Mouse (Mus musculus) adrenal gland, postnatal 14 days (tissue): ENCODE data around the gene Zcchc18. TPM values are rescaled to one million over a fixed set of nuclear protein-coding genes. Genes with fewer than 3 reads are reported as not detected.
A peak's percentile ranks its signal among the peaks of the same experiment; 100 is the strongest.
"Not testable (repeated sequence)": the region's sequence is repeated elsewhere in the genome, so short reads cannot be mapped to it uniquely, and the experiment has no call there.

Source experiments
- DNase-seq: peaks from one replicate; pipeline ENCODE4 v3.0.0; 2021; ENCODE audit warnings: mixed read lengths
- long read RNA-seq, 2 experiments: library from polyadenylated mRNA; stranded (forward); transcript quantifications; one replicate each; pipeline ENCODE4 v2.0.0; 2021
- total RNA-seq: library from RNA; stranded (reverse); gene quantifications from 2 replicates; pipeline ENCODE4 v1.2.3, GENCODE M21; 2021

The Zcchc18 gene
- 10.5 and 13.3 TPM in 2 replicates for total RNA-seq
- long read RNA-seq, experiment 1, full-length matches to known transcripts, result 30 of 44 reads
- long read RNA-seq, experiment 1, partial matches to known transcripts, result 1 of 44 reads
- long read RNA-seq, experiment 1, other reads (novel, unspliced or antisense), result 13 of 44 reads
- long read RNA-seq, experiment 2, partial matches to known transcripts, result 0 of 19 reads
- long read RNA-seq, experiment 2, other reads (novel, unspliced or antisense), result 12 of 19 reads

DNA sequence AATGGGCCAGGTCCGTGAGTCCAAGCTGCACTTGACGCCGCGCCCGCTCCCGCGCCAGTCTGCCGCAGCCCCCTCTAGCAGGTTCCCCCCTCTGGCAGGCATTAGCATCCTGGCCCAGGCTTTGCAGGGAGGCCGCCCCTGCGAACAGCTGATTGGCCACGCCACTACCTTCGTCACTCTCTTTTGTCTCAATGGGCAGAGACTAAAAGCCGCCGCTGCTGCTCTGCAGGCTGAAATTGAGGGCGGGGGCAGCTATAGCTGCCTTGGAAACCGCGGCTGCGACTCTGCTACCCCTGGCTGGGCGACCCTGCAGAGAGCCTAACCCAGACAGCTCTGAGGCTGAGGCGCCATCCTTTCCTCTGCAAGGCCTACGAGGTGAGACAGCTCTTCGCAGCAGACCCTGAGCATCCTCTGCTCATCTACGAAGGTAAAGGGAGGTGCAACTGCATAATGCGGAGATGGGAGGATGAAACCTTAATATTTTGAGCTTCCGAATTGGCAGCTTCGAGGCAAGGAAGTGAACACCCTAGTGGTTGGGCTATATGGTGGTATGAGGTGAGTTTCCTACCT lies at the start of gene Zcchc18:
TSS of gene Zcchc18 (plus strand) at position 178 of the 570 bp plus-strand sequence.
- peak; percentile 70 for DNase-seq

DNA sequence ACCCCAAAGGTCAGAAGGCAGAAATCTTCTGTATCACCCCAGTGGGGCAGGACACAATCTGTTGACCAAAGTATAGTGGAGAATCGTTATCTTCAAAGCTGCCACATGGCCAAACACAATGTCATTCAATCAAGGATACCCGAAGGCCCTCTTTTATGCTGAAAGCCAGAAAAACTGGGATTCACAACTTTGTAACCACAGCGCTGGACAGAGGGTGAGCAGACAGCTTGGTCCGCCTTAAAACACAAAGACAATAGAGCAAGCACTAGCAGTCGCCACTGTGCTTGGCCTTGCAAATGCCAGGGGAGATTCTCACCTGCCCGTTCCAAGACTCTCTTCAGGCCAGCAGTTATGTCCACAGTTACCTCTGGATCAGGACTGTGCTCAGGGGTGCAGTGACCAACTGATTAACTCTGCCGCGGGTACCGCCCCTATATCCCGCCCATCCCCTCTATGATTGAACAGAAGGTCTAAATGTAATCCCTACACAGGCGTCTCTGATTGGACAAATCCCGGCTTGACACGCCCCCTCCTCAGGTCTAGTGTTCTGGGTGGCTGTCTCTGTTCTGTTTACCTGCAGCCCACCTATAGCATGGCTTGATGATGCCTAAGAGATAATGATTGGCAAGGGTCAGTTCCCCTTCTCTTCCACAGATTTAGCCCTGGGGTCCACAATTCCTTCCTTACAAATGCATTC lies 35.2 kb upstream of the Zcchc18 start:
- DNase-seq, result peak; percentile 84

DNA sequence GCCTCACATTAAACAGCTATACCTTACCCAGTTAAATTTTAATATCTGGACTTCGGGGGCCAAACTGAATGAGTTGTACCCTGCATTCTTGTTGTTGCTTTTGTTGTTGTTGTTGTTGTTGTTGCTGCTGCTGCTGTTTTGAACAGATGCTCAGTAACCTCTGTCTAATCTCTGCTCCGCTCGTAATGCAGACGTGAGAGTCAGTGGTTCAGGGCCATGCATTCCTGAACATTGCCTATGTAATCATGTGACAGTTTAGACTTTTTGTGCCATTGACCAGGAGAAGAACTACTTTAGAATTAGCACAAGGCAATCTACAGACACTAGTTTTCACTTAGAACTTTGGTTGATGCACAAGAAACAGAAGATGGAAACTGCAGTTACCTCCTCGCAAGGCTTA lies 34.7 kb upstream of the Zcchc18 start:
- DNase-seq, result not testable (repeated sequence)

DNA sequence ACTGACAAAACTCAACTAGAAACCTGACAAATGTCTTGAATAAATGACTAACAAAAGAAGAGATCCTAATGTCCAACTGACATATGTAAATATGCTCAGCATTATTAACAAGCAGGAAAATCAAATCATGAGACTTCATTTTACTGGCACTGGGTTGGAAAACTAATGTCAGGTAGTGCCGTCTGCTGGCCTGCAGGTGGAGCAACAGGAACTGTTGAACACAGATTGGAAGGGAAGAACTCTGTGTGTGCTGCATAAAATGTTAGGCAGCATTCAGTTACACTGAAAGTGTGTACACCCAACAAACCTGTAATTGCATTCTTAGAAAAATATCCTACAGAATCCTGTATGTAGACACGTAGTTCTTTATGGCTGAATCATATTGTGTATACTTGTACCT lies 33.3 kb upstream of the Zcchc18 start:
- peak; percentile 38 for DNase-seq

DNA sequence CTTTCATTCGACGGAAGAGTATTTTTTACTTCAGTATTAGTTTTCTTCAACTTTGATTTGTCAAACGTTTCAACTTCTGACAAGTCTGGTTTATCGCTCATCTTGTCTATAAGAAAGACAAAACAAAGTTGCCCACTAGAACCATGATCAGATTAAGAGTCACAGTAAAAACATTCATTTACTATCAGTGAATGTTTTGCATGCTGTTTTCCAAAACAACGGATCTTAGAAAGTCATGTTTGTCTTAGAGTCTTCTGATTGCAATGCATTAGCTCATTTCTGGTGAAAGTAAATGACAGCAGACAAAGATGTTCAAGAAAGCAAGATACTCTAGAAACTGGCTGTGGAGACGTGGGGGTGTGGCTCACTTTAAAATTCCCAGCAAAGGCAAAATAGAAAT lies 17.6 kb upstream of the Zcchc18 start, which contains the start of gene Tmsb15b2:
TSS of gene Tmsb15b2 (minus strand) at position 101 of the 400 bp plus-strand sequence.
- DNase-seq, result not testable (repeated sequence)

DNA sequence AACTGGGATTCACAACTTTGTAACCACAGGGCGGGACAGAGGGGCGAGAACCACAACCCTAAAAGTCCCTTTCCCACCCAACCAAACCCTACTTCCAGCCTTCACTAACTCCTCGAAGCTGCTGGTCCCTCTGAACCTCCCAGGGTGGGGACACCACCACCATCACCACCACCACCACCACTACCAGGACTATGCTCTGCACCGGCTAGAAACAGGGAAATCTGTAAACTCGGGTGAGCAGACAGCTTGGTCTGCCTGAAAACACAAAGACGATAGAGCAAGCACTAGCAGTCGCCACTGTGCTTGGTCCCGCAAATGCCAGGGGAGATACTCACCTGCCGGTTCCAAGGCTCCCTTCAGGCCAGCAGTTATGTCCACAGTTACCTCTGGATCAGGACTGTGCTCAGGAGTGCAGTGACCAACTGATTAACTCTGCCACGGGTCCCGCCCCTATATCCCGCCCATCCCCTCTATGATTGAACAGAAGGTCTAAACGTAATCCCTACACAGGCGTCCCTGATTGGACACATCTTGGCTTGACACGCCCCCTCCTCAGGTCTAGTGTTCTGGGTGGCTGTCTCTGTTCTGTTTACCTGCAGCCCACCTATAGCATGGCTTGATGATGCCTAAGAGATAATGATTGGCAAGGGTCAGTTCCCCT lies 16.4 kb upstream of the Zcchc18 start, which contains the start of the genes Tmsb15l and Tmsb15b1:
TSS of gene Tmsb15l (minus strand) at position 446 of the 661 bp plus-strand sequence.
TSS of gene Tmsb15b1 (minus strand) at position 451 of the 661 bp plus-strand sequence.
- DNase-seq, result peak; percentile 55

DNA sequence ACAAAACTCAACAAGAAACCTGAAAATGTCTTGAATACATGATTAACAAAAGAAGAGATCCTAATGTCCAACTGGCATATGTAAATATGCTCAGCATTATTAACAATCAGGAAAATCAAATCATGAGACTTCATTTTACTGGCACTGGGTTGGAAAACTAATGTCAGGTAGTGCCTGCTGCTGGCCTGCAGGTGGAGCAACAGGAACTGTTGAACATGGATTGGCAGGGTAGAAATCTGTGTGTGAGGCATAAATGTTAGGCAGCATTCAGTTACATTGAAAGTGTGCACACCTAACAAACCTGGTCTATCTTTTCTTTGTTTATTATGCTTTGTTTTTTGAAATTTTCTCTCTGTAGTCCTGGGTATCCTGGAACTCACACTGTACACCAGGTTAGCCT lies 14.3 kb upstream of the Zcchc18 start:
- peak; percentile 18 for DNase-seq

DNA sequence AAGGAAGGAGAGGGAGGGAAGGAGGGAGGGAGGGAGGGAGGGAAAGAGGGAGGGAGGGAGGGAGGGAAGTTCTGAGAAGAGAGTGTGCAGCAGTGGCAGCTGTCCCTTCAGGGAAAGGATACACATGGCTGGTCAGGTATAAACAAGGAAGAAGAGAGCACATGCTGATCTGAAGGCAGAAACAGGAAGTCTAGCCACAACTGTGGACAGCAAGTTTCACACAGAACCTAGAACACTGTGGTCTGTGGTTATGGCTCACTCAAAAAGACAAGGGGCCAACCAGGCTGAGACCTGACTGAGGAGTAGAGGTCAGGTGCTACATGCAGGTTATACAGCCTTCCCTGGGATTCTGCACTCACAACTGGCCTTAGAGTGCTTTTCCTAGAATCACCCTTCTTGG lies 6.9 kb upstream of the Zcchc18 start:
- DNase-seq, result no peak

DNA sequence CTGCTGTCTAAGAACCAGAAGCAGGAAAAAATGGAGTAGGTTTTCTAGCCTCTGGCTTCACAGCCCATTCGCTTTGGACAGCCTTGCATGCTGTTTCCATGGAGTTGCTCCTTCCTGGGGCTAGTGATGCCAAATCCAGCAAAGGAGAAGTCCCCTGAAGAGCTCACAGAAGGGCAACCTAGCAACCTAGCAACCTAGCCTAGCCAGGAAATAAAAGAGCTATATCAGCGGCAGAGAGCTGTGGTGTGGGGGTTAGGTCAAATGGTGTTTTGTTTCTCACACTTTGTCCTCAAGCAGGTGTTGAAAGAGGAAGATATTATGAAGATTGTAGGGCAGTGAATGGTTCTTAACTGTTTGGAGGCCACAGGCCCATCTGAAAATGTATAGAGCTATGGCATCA lies 1.7 kb upstream of the Zcchc18 start:
- DNase-seq, result no peak

DNA sequence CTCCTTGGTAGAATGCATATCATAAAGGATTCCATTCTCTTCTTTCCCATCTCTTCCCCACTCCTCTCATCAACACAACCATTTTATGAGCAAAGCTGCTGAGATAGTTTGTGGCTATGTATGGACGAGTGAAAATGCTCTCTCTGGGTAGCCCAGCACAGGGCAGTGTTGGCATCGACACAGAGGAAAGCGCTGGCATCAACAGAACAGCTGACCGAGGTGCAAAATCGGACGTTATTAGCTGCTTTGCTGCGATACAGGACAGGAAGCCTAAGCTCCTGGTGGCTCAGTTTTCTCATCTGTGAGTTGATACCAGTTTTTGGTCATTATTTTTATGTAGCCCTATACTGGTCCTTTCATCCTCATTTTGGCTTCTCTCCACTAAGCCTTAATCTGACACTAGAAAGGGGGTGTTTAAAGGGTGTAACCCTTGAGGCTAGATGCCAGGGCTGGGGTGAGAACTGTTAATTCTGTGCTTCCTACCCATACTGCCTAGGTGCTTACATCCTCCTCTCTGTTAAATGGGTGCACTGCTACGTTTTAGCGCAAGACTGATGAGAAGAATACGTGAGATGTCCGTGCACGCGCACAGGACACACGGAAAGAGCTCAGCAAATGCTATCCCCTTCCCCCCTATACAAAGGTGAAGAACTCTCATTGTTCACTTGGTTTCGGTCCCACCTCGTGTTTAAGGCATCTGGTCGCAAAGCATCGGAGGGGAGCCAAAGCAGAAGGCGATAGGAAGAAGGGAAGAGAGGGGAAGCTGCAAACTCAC lies 577 bp upstream of the Zcchc18 start:
- DNase-seq, result no peak

DNA sequence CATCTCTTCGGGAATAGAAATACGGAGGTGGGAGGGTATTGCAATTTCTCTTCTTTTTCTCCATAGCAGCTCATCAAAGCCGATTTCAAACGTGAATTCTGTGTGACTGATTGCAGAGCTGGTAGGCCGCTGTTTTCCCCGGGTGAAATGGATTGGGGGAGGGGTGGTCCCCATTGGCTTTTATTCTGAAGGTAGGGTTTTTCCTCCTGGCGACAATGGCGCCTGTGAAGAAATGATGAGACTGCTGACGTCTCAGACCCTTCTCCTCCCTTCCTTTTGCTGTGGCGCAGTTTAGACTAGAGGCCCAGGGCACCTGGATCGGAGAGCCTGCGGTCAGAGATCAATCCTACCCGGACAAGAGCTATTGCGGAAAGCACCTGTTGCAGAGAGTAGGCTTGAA lies 686 bp downstream of the Zcchc18 start:
- DNase-seq, result no peak

DNA sequence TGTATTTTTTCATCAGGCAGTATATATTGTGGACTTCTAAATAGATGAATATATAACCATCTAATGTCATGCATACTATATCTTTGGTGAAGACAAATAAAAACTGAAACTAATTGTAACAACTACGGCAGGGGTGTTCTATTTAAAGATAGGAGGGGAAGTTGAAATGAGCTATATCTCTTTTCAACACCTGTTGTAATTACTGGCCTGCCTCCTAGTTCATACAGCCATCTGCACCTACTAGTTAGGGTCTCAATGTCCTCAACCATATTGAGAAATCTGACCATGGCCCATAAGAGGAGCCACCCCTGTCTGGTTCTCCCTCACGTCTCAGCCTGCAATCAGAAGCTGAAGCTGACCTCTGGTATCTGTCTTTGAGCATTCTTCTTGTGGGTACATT lies 3.3 kb downstream of the Zcchc18 start:
- no peak for DNase-seq

DNA sequence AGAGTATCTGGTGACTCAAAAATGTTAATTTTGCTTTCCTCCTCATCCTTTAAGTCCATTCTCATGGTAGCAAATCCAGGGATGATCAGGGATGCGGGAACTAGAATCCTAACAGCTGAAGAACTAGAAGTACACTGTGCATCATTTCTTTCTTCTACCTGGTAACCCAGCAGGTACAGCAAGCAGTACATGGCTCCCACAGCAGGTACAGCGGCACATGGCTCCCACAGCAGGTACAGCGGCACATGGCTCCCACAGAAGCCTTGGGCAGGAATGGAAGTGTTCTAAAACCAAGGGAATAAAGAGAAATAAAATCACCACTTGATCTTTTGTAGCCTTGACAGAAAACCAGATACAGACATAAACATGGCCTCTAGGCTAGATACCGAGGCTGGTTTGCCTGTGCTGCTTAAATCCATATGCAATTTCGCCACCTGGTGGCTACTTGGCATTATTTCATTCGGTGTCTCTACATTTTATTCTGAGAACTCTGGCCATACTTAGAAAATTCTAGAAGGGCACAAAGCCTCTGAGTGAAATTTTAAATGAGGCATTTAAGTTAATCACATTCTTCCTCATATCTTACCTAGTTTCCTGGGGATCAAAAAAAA lies 22.2 kb downstream of the Zcchc18 start:
- DNase-seq, result peak; percentile 66

DNA sequence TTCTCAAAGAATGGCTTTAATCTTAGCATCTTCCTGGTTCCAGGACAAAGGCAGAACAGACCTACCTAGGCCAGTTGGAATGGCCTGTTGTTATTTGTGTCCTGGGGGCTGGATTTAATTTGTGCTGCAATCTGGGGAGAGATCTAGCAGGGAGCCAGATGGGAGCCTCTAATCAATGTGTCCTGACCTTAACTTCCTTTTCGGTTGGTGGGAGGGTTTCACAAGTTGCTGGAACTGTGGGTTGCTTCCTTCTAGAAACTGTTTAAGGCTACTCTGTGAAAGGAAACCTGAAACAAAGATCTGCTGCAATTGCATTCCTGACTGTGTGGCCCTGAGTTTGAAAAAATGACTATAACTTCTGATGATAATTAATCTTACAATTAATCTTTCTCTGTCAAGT lies 24.7 kb downstream of the Zcchc18 start:
- no peak for DNase-seq

DNA sequence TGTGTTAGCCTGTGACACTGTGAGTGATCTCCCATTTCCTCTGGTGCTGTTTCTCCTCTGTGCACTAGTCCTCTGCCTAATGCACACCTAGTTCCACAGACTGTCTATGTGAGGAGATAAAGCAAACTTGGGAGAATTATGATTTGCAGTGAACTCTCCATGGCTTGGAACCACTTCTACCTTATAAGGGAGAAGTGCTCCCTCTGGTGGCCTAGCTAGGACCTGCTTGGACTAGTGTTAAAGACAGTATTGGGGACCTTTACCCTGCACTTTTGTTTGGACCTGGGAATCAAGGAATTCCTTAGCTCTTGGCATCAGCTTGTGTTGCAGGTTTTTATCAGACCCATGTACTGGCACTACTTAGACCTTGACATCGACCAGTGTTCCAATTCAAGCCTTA lies 26.4 kb downstream of the Zcchc18 start:
- peak; percentile 76 for DNase-seq

DNA sequence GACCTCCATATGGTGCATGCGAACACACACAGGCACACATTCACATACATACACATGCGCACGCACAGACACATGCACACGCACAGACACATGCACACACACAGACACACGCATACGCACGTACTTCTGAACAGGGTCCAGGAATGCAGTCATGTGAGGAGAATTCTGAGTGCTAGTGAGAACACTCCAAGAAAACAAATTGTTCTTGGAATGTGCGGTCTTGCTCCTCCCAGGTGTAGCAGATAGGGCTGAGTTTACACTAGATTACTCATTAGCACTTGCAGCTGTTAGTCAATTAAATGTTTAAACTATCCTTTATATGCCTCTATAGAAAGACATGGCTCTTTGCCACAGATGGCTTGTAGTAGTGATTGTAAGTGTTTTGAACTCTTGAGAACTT lies 38.0 kb downstream of the Zcchc18 start:
- DNase-seq, result no peak

DNA sequence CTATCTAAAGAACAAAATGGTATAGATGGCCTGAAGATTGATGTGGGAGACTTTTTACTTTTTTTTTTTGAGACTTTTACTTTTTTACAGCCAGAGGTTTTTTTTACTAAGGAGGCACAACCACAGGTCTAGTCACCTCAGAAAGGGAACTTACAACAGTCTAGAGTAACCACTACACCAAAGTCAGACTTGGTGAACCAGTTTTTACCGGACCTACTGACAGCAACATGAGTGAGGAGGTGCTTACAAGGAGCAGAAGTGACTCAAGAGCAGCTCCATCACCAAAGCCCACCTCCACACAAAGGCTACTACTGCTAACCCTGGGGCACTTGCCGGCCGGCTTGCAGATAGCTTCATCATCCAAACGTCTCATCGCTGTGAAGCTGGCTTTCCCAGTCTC lies 38.8 kb downstream of the Zcchc18 start:
- DNase-seq, result no peak

DNA sequence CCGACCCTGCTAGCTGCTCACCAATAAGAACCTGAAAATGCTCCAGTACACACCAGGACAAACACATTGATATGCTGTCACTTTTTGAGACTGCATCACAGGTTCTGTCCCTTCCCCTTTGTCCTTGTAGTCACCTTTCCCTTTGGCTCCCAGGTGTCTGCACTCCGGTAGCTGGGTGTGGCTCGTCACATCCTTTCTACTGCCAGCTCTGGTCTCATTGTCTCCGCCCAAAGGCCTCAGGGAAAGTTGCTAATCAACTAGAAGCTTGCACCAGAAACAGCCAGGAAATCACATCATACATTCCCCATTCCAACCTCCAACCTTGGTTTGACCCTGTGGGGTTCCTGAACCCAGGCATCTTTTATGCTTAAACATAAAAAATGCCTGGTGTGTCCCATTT lies 41.4 kb downstream of the Zcchc18 start:
- DNase-seq, result no peak

DNA sequence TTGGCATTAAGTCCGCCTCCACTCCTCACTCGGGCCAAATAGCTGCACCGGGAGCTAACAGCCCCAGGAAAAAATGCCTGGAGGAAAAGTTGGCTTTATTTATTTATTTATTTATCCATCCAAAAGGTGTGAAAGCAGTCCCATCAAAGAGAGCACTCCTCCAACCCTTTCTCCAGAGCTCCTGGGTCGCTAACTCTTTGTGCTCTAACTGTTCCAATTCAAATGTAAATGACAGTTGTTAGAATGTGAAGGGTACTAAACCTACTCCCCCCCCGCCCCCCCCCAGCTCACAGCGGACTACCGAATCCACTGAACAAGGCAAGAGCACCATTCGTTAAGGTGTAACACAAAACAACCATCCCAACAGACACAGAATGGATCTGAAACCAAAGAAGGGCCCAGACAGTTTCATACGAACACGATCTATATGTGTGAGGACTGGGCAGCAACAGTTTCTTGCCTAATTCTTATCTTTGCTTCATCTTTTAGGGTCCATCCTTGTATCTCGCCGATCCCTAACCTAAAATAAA lies 44.6 kb downstream of the Zcchc18 start:
- DNase-seq, result no peak

DNA sequence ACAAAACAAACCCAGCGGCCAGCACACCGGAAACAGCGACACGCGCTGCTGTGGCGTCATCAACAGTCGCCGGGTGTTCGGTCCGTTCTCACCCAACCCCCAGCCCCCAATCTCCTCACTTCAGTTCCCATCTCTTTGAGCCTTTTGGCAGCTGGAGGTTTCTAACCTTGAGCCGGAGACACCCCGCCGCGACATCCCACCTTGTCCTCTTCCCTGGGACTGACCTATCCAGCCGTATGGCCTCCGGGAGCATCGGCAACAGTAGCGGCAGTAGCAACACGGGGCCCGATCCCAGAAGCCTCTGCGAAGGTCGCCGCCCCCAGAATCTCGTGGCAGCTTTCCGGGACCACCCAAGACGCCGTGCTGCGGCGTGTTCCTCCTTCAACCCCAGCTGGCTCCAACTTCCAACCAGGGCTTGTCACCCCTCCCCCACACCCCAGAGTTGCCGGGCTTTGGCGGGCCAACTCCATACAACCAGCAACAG lies 45.1 kb downstream of the Zcchc18 start, which contains the start of gene Slc25a53:
TSS of gene Slc25a53 (minus strand) at position 303 of the 484 bp plus-strand sequence.
- peak; percentile 90 for DNase-seq

DNA sequence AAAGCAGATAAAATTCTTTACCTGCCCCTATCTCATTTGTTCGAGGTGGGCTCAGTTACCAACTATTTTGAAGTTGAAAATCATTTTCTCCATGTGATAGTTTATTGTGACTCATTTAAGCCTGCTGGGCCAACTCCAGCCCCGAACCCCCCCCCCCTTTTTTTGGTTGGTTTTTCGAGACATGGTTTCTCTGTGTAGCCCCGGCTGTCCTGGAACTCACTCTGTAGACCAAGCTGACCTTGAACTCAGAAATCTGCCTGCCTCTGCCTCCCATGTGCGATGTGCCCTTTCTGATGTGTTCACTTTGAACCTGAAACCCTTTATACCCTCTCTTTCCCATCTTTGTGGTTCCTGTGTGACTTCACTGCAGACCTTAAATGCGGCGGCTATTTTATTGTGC lies 45.5 kb downstream of the Zcchc18 start:
- DNase-seq, result no peak
